ENCODE assay signal across 8 mouse cellular contexts in the genomic region with DNA sequence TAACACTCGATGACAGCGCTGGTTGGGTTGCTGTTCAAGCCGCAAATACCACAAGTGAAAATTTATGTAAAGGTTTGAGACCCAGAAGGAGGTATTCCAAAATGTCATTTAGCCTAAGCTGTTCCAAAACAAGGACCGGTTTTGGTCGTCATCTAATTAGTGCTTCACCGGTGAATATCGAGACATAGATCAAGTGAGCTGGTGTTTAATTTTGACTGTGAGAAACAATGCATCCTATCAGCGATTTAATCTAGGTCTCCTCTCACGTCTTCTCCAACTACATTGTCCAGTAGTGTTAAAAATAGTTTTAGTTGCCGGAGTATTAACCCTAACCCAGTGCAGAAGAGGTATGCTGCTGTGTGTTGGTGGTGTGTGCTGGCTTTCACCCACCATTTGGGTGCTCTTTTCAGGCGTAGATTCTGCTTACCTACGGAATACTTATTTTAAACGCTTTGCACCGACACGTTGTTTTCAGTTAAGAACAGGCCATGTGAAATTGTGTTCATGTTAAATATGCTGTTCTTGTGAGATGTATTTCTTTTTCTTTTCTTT. TPM values are rescaled to one million over a fixed set of nuclear protein-coding genes. Genes with fewer than 3 reads are reported as not detected.
A peak's percentile ranks its signal among the peaks of the same experiment; 100 is the strongest.
DNase-seq lines count a peak whose midpoint lies in the region; ATAC-seq and TF ChIP-seq lines count a peak whose summit lies in the region.

No protein-coding gene starts in this region.

- peaks cover 57% of the 10 kb centered on the region for H3K79me2 ChIP-seq in myocyte (ENCODE audit: control insufficient read depth, insufficient read depth)

- H3K4me1 ChIP-seq in brown adipose tissue, adult 24 weeks (ENCODE audit: control insufficient read depth, insufficient read depth, insufficient read length, low read length) = peaks cover 2% of the 10 kb centered on the region; the same call in 1 of the 2 replicates
- H3K4me1 ChIP-seq in hindbrain, embryonic 16.5 days (ENCODE audit: control insufficient read depth, insufficient read depth, low read depth, low read length) = peaks cover 11% of the 10 kb centered on the region

- intact Hi-C loops in left cerebral cortex, adult 2 months (cut with DNase I) = no loop called here

- peak overlapping the region; percentile 87 for H3K4me3 ChIP-seq in left cerebral cortex, adult 2 months
- H3K4me3 ChIP-seq in brown adipose tissue, adult 24 weeks (ENCODE audit: insufficient read depth, low read depth, low read length) = peak overlapping the region; percentile 95
- peak overlapping the region; percentile 90 for H3K4me3 ChIP-seq in hindbrain, embryonic 16.5 days (ENCODE audit: low read length)
- H3K4me3 ChIP-seq in myocyte = peak overlapping the region; percentile 61

- peak overlapping the region; percentile 77 for H3ac ChIP-seq in myocyte (ENCODE audit: control insufficient read depth, insufficient read length)

- no peak for TF ChIP-seq POLR2A in myocyte (IDR thresholded peaks at IDR 0.05; ENCODE audit: insufficient read length, low read depth)

- peak overlapping the region; percentile 95 for H3K9ac ChIP-seq in hindbrain, embryonic 16.5 days (ENCODE audit: low read depth, low read length)

- H3K27me3 ChIP-seq in hindbrain, embryonic 16.5 days (replicated peaks; ENCODE audit: control insufficient read depth, insufficient read depth, low read length) = no peaks in the 10 kb centered on the region
- H3K27me3 ChIP-seq in myocyte (ENCODE audit: control insufficient read depth, insufficient read depth, insufficient read length) = no peaks in the 10 kb centered on the region

- TF ChIP-seq CTCF in left cerebral cortex, adult 2 months (IDR thresholded peaks at IDR 0.05) = no peak

- peak overlapping the region; percentile 96 for H3K27ac ChIP-seq in left cerebral cortex, adult 2 months
- H3K27ac ChIP-seq in brown adipose tissue, adult 24 weeks (replicated peaks; ENCODE audit: low read depth, low read length) = peak overlapping the region; percentile 93
- H3K27ac ChIP-seq in hindbrain, embryonic 16.5 days (ENCODE audit: low read depth, low read length) = peak overlapping the region; percentile 99

- no peaks in the 10 kb centered on the region for H3K9me3 ChIP-seq in hindbrain, embryonic 16.5 days (ENCODE audit: control insufficient read depth, low read length)

- no peaks in the 10 kb centered on the region for H3K36me3 ChIP-seq in hindbrain, embryonic 16.5 days (ENCODE audit: control insufficient read depth, insufficient read depth, low read length)
- no peaks in the 10 kb centered on the region for H3K36me3 ChIP-seq in myocyte (ENCODE audit: control insufficient read depth, insufficient read depth)

- no peak for DNase-seq in left cerebral cortex, adult 2 months (ENCODE audit: extremely low spot score in 1 of 2, low spot score in 2 of 2)
- no peak for DNase-seq in left cerebral cortex, adult 9 months (ENCODE audit: low spot score in 2 of 2)
- no peak for DNase-seq in layer of hippocampus, adult 11-12 months (ENCODE audit: low spot score)
- no peak for DNase-seq in cerebellum, adult 18-20 months
- no peak for DNase-seq in adrenal gland, postnatal 14 days

- H3K4me2 ChIP-seq in hindbrain, embryonic 16.5 days (ENCODE audit: low read length) = peak overlapping the region; percentile 76
- peak overlapping the region; percentile 77 for H3K4me2 ChIP-seq in myocyte (ENCODE audit: low read depth)

- ATAC-seq in hindbrain, embryonic 16.5 days = no peak

- 2% methylated on average over 15 of the region's 15 CpGs for WGBS in hindbrain, embryonic 16.5 days

TF ChIP-seq in myocyte, 11 proteins besides CTCF, POLR2A, EP300 and RAD21:
- no peak for TF ChIP-seq CEBPB (IDR thresholded peaks at IDR 0.05; ENCODE audit: insufficient read depth, poor library complexity, severe bottlenecking)
- TF ChIP-seq MYOD1 (IDR thresholded peaks at IDR 0.05; ENCODE audit: control insufficient read depth in 1 of 3, insufficient read length in 2 of 3, low read depth in 2 of 3) = no peak
- no peak for TF ChIP-seq MAX (IDR thresholded peaks at IDR 0.05; ENCODE audit: low read depth)

RNA-seq across cellular contexts. Expression of a gene that starts 1.2 kb away (rescaled TPM):
- total RNA-seq in left cerebral cortex, adult 2 months (2021) = 10 to 100 TPM; 43.3 to 43.9 TPM
- 5.3 and 6.6 TPM in 2 replicates for polyA plus RNA-seq in brown adipose tissue, adult 24 weeks (2012; ENCODE audit: insufficient read depth, insufficient read length, missing spikeins)
- polyA plus RNA-seq in hindbrain, embryonic 16.5 days (2015; fragmentation: Nextera tagmentation; extraction: Ambion mirVana) = 35.7 and 43.8 TPM in 2 replicates
- polyA plus RNA-seq in myocyte (2012; fragmentation: generic; extraction: Trizol) = 4.1 TPM
- 17.3 and 19.9 TPM in 2 replicates for total RNA-seq in adrenal gland, postnatal 14 days (2021)
